Mouse (Mus musculus) limb, embryonic 14.5 days (tissue): ENCODE measurements at regions not wholly inside any gene's neighbourhood (a gene's known extent, or its start where the extent isn't known, plus 50 kb on each side); places are given as distances from the start of the nearest gene placed in this dataset.

ENCODE experiments used
- ATAC-seq: fragments of 200-750 bp; cut with Nextera tagmentation; 2 replicates; pipeline ENCODE4 v1.8.0; 2017; ENCODE audit warnings: low read depth, moderate number of reproducible peaks, moderate TSS enrichment; ENCODE audit not compliant: low FRiP score
- DNase-seq: peaks from one replicate; pipeline ENCODE4 v3.0.0-alpha.2; 2015; ENCODE audit warnings: low spot score
- H3K27ac ChIP-seq: fragments of 300-500 bp; sonication (generic); replicated peaks from 2 replicates; pipeline ENCODE4 v1.5.1; 2014; ENCODE audit warnings: low read depth, mild to moderate bottlenecking, low read length, moderate library complexity, mixed read lengths
- H3K27me3 ChIP-seq: fragments of 300-500 bp; sonication (generic); 2 replicates; pipeline ENCODE4 v1.6.1; 2014; ENCODE audit warnings: low read length, mixed read lengths; ENCODE audit not compliant: control insufficient read depth, insufficient read depth
- H3K36me3 ChIP-seq: fragments of 300-500 bp; sonication (generic); 2 replicates; pipeline ENCODE4 v1.6.1; 2014; ENCODE audit warnings: mild to moderate bottlenecking, low read length, moderate library complexity, mixed read lengths; ENCODE audit not compliant: control insufficient read depth, insufficient read depth
- H3K4me1 ChIP-seq: fragments of 300-500 bp; sonication (generic); 2 replicates; pipeline ENCODE4 v1.6.1; 2014; ENCODE audit warnings: antibody characterized with exemption, low read length, mixed read lengths; ENCODE audit not compliant: control insufficient read depth, insufficient read depth
- H3K4me2 ChIP-seq: fragments of 300-500 bp; sonication (generic); replicated peaks from 2 replicates; pipeline ENCODE4 v1.6.1; 2014; ENCODE audit warnings: low read depth, mild to moderate bottlenecking, low read length, moderate library complexity; ENCODE audit not compliant: severe bottlenecking
- H3K4me3 ChIP-seq: fragments of 300-500 bp; sonication (generic); replicated peaks from 2 replicates; pipeline ENCODE4 v1.5.1; 2014; ENCODE audit warnings: low read length
- H3K9ac ChIP-seq: fragments of 300-500 bp; sonication (generic); 2 replicates; pipeline ENCODE4 v1.6.1; 2014; ENCODE audit warnings: mild to moderate bottlenecking, low read depth, low read length, moderate library complexity; ENCODE audit not compliant: severe bottlenecking
- H3K9me3 ChIP-seq: fragments of 300-500 bp; sonication (generic); 2 replicates; pipeline ENCODE4 v1.6.1; 2016; ENCODE audit warnings: low read length; ENCODE audit not compliant: control insufficient read depth
- POLR2A ChIP-seq: fragments of 200-500 bp; IDR thresholded peaks from 2 replicates; pipeline ENCODE4 v1.8.0; 2012; ENCODE audit warnings: inconsistent platforms, mild to moderate bottlenecking, moderate library complexity, borderline replicate concordance; ENCODE audit not compliant: insufficient read depth, insufficient read length; ENCODE audit errors: extremely low read depth
- whole genome bisulfite sequencing: fragments of 180-500 bp; shearing (Covaris S2); extraction: QIAGEN DNeasy Blood & Tissue Kit; methylation state at CpG from one replicate; pipeline ENCODE4 v1.1.7; 2014; 5-methylcytosine and 5-hydroxymethylcytosine counted together

- DNase-seq, result no peak
- Histone ChIP-seq H3K4me3 (no peak overlapping the region), H3K4me2 (no peak overlapping the region), H3K27ac (no peak overlapping the region), H3K36me3 (no peaks in the 10 kb centered on the region), H3K9me3 (0 out of 2 replicates have a peak, but pooled peaks cover 6% of the 10 kb centered on the region), H3K4me1 (peaks cover 4% of the 10 kb centered on the region; the same call in 1 of the 2 replicates), H3K9ac (no peak overlapping the region), H3K27me3 (no peaks in the 10 kb centered on the region)
- no peak for TF ChIP-seq POLR2A
- no peak for ATAC-seq
- WGBS, result 55% methylated on average over 8 of the region's 8 CpGs
Observed at GRCm38 (mm10) chr5:4561661-4562060, 196.2 kb downstream of the Fzd1 start.

- ATAC-seq (no peak), DNase-seq (no peak)
- H3K9me3 ChIP-seq, result 0 out of 2 replicates have a peak, but pooled peaks cover 6% of the 10 kb centered on the region
- H3K4me1 ChIP-seq, result peaks cover 4% of the 10 kb centered on the region; the same call in 1 of the 2 replicates
- no peak overlapping the region for H3K27ac ChIP-seq
- H3K4me2 ChIP-seq, result no peak overlapping the region
- H3K4me3 ChIP-seq, result no peak overlapping the region
- no peaks in the 10 kb centered on the region for H3K27me3 ChIP-seq
- no peaks in the 10 kb centered on the region for H3K36me3 ChIP-seq
- WGBS, result 51% methylated on average over 4 of the region's 4 CpGs
- no peak overlapping the region for H3K9ac ChIP-seq
- TF ChIP-seq POLR2A, result no peak
Observed at GRCm38 (mm10) chr5:4561139-4561470, 196.7 kb downstream of the Fzd1 start.

GRCm38 (mm10) chr5:4560370-4561138 is 197.3 kb downstream of the Fzd1 start:
- H3K4me3 ChIP-seq, result no peak overlapping the region
- 41% methylated on average over 7 of the region's 7 CpGs for WGBS
- H3K27ac ChIP-seq, result no peak overlapping the region
- H3K9me3 ChIP-seq, result 0 out of 2 replicates have a peak, but pooled peaks cover 6% of the 10 kb centered on the region
- no peak for TF ChIP-seq POLR2A
- H3K27me3 ChIP-seq, result no peaks in the 10 kb centered on the region
- no peaks in the 10 kb centered on the region for H3K36me3 ChIP-seq
- no peak overlapping the region for H3K4me2 ChIP-seq
- peaks cover 4% of the 10 kb centered on the region; the same call in 1 of the 2 replicates for H3K4me1 ChIP-seq
- DNase-seq (no peak), ATAC-seq (no peak)
- H3K9ac ChIP-seq, result no peak overlapping the region

- DNase-seq, result no peak
- TF ChIP-seq POLR2A, result no peak
- no peak overlapping the region for H3K27ac ChIP-seq
Observed at GRCm38 (mm10) chr5:4554972-4555371, 202.9 kb downstream of the Fzd1 start.

GRCm38 (mm10) chr5:4538572-4538971 is 219.3 kb downstream of the Fzd1 start:
- Histone ChIP-seq H3K27me3 (no peaks in the 10 kb centered on the region), H3K4me2 (no peak overlapping the region), H3K9ac (no peak overlapping the region), H3K4me3 (no peak overlapping the region), H3K4me1 (peaks cover 10% of the 10 kb centered on the region), H3K36me3 (no peaks in the 10 kb centered on the region), H3K27ac (no peak overlapping the region), H3K9me3 (no peaks in the 10 kb centered on the region)
- no peak for ATAC-seq
- 83% methylated on average over 6 of the region's 6 CpGs for WGBS
- no peak for TF ChIP-seq POLR2A
- DNase-seq, result no peak

More at GRCm38 (mm10) chr5:4554972-4555371, 202.9 kb downstream of the Fzd1 start:
- Histone ChIP-seq H3K9ac (no peak overlapping the region), H3K27me3 (no peaks in the 10 kb centered on the region), H3K4me2 (no peak overlapping the region), H3K4me3 (no peak overlapping the region), H3K4me1 (no peaks in the 10 kb centered on the region), H3K36me3 (no peaks in the 10 kb centered on the region), H3K9me3 (0 out of 2 replicates have a peak, but pooled peaks cover 6% of the 10 kb centered on the region)
- no peak for ATAC-seq
- WGBS, result 57% methylated on average over 2 of the region's 2 CpGs

GRCm38 (mm10) chr5:4536790-4537189 is 221.0 kb downstream of the Fzd1 start:
- no peak overlapping the region for H3K27ac ChIP-seq
- no peaks in the 10 kb centered on the region for H3K36me3 ChIP-seq
- WGBS, result 76% methylated on average over 2 of the region's 2 CpGs
- no peak overlapping the region for H3K4me3 ChIP-seq
- no peaks in the 10 kb centered on the region for H3K9me3 ChIP-seq
- no peak for TF ChIP-seq POLR2A
- no peaks in the 10 kb centered on the region for H3K27me3 ChIP-seq
- H3K4me2 ChIP-seq, result no peak overlapping the region
- H3K4me1 ChIP-seq, result peaks cover 10% of the 10 kb centered on the region
- ATAC-seq, result no peak
- H3K9ac ChIP-seq, result no peak overlapping the region
- DNase-seq, result no peak
